Comparison of ENCODE assay signal across 8 mouse cellular contexts in the genomic region with DNA sequence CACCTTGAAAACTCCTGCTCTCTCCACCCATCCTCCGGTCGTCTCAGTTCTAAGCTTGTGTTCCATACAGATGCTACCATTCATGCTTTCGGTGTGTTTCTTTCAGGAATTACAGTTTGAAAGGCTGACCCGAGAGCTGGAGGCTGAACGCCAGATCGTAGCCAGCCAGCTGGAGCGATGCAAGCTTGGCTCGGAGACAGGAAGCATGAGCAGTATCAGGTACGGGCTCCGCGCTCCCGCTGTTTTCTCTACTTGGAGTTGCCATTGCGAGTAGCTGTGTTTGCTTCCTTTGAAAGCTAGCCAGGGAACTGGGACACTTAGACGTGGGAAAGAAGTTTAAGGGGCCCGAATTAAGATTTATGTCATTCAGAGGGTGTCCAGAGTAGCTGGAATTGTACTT.
DNase-seq lines count a peak whose midpoint lies in the region; ATAC-seq and TF ChIP-seq lines count a peak whose summit lies in the region.

No protein-coding gene starts in this region.

- no peak for ATAC-seq in midbrain, postnatal 0 days (ENCODE audit: low FRiP score)

- TF ChIP-seq CTCF in midbrain, postnatal 0 days (IDR thresholded peaks at IDR 0.05): no peak
- TF ChIP-seq CTCF in kidney, adult 2 months (conservative IDR thresholded peaks at IDR 0.05; ENCODE audit: insufficient read depth, insufficient read length, low read depth, low read length): no peak

- peak; percentile 17 for DNase-seq in gastrocnemius, postnatal 10 days
- DNase-seq in gastrocnemius, postnatal 25 days: no peak
- peak; percentile 86 for DNase-seq in midbrain, postnatal 0 days (ENCODE audit: low spot score)
- no peak for DNase-seq in midbrain, embryonic 10.5 days (ENCODE audit: low spot score)
- peak; percentile 43 to 63 for DNase-seq in frontal cortex, postnatal 36 days (ENCODE audit: low spot score in 2 of 2)
- peak; percentile 34 for DNase-seq in right cerebral cortex, postnatal 25 days
- no peak for DNase-seq in urinary bladder, postnatal 25 days (ENCODE audit: low spot score)
- DNase-seq in kidney, adult 2 months: no peak

- H3K27me3 ChIP-seq in midbrain, postnatal 0 days (ENCODE audit: insufficient read depth, low read length): no peaks in the 10 kb centered on the region
- no peaks in the 10 kb centered on the region for H3K27me3 ChIP-seq in midbrain, embryonic 10.5 days (ENCODE audit: low read depth, poor library complexity, severe bottlenecking)
- H3K27me3 ChIP-seq in kidney, adult 2 months (replicated peaks; ENCODE audit: control insufficient read depth, insufficient read depth, low read length): no peaks in the 10 kb centered on the region

- H3K9me3 ChIP-seq in midbrain, postnatal 0 days (ENCODE audit: low read length): no peaks in the 10 kb centered on the region
- no peaks in the 10 kb centered on the region for H3K9me3 ChIP-seq in midbrain, embryonic 10.5 days (replicated peaks)

- no peak overlapping the region for H3K9ac ChIP-seq in midbrain, postnatal 0 days (replicated peaks; ENCODE audit: low read length, poor library complexity, severe bottlenecking)

- H3K4me3 ChIP-seq in midbrain, postnatal 0 days (ENCODE audit: low read depth, low read length): no peak overlapping the region
- H3K4me3 ChIP-seq in midbrain, embryonic 10.5 days: no peak overlapping the region
- H3K4me3 ChIP-seq in kidney, adult 2 months (ENCODE audit: insufficient read depth, low read depth, low read length): no peak overlapping the region

- no peak overlapping the region for H3K4me2 ChIP-seq in midbrain, postnatal 0 days (ENCODE audit: low read depth, low read length, poor library complexity, severe bottlenecking)

- H3K27ac ChIP-seq in midbrain, postnatal 0 days (ENCODE audit: low read depth, low read length): no peak overlapping the region
- H3K27ac ChIP-seq in midbrain, embryonic 10.5 days (replicated peaks): no peak overlapping the region
- H3K27ac ChIP-seq in kidney, adult 2 months (ENCODE audit: insufficient read depth, low read depth, low read length): no peak overlapping the region

- no peaks in the 10 kb centered on the region for H3K36me3 ChIP-seq in midbrain, postnatal 0 days (ENCODE audit: insufficient read depth, low read length)
- H3K36me3 ChIP-seq in midbrain, embryonic 10.5 days: 0 out of 2 replicates have a peak, but pooled peaks cover 3% of the 10 kb centered on the region
- H3K36me3 ChIP-seq in kidney, adult 2 months (ENCODE audit: control insufficient read depth, insufficient read depth, low read length): no peaks in the 10 kb centered on the region

- 66% methylated on average over 15 of the region's 15 CpGs for WGBS in midbrain, postnatal 0 days
- 85% methylated on average over 15 of the region's 15 CpGs for WGBS in midbrain, embryonic 10.5 days
- WGBS in kidney, adult 2 months: 55% methylated on average over 15 of the region's 15 CpGs

- H3K4me1 ChIP-seq in midbrain, postnatal 0 days (ENCODE audit: insufficient read depth, low read length): no peaks in the 10 kb centered on the region
- H3K4me1 ChIP-seq in midbrain, embryonic 10.5 days: no peaks in the 10 kb centered on the region
- no peaks in the 10 kb centered on the region for H3K4me1 ChIP-seq in kidney, adult 2 months (ENCODE audit: control insufficient read depth, insufficient read depth, low read length)

- TF ChIP-seq POLR2A in kidney, adult 2 months (IDR thresholded peaks at IDR 0.05; ENCODE audit: low read depth, low read length): no peak

Comparison
In these comparisons a context has a peak if more than half of its experiments do, and no peak if none do; other contexts are left out.
1. DNase-seq: peak in gastrocnemius, postnatal 10 days (single experiment), midbrain, postnatal 0 days (single experiment), frontal cortex, postnatal 36 days (2 of 2) and right cerebral cortex, postnatal 25 days (single experiment); none in gastrocnemius, postnatal 25 days (single experiment), midbrain, embryonic 10.5 days (single experiment), urinary bladder, postnatal 25 days (single experiment) and kidney, adult 2 months (single experiment).